Mouse (Mus musculus) heart, adult 11 months (tissue): Measurements from ENCODE around the gene Bclaf1.

Source experiments
- DNase-seq: peaks from one replicate; pipeline ENCODE4 v3.0.0; 2022

Bclaf1 gene

GRCm38 (mm10) chr10:20317466-20317865 is 5.2 kb downstream of the Bclaf1 start:
- peak; percentile 85 for DNase-seq

- no peak for DNase-seq
Measured at GRCm38 (mm10) chr10:20326226-20326625, 14.0 kb downstream of the Bclaf1 start.

DNA sequence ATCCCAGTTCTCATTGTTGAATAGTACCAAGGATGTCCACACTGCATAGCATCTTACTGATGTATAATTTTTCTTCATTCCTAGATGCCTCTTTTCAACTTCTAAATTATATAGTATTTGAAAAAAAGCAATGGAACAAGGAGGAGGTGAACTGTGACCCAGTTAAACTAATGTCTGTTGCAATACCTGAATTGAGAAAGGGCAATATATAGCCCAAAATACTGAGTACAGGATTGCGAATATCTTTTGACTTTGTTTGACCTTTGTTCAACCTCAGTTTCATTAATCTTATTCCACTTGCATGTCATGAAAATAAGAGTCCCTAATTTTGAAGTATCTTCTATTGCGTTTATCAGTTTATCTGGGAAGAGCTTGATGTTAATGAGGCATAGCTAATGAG is 19.0 kb downstream of the Bclaf1 start:
- DNase-seq = no peak

GRCm38 (mm10) chr10:20337872-20338271 is 25.6 kb downstream of the Bclaf1 start:
- DNase-seq = peak; percentile 22

GRCm38 (mm10) chr10:20345736-20346135 is 33.5 kb downstream of the Bclaf1 start:
- peak; percentile 85 for DNase-seq

- peak; percentile 99 for DNase-seq
Measured at GRCm38 (mm10) chr10:20347285-20348214, 35.3 kb downstream of the Bclaf1 start, which contains the start of gene Mtfr2. Gene Mtfr2, plus strand, starts transcription at chr10:20347770.

GRCm38 (mm10) chr10:20348894-20349293 is 36.6 kb downstream of the Bclaf1 start:
- DNase-seq = peak; percentile 18

- DNase-seq = peak; percentile 83
Measured at GRCm38 (mm10) chr10:20361542-20362449, 49.5 kb downstream of the Bclaf1 start.

GRCm38 (mm10) chr10:20362450-20363118 is 50.3 kb downstream of the Bclaf1 start:
- peak; percentile 81 for DNase-seq

DNA sequence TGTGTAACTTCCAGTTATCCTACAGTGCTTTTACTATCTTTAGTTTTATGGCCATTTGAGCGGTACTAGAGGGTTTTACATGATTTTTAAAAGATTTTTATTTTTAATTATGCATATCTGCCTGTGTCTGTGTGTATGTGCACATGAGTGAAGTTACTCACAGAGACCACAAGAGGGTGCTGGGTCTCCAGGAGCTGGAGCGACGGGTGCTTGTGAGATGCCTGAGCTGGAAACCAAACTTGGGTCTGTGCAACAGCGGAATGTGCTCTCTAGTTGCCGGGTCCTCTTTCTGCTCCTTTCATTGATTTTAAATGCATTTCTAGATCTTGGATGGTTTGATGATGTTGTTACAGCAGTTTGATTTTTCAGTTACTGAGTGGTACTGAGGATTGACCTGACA is 59.8 kb downstream of the Bclaf1 start:
- peak; percentile 61 for DNase-seq

DNA sequence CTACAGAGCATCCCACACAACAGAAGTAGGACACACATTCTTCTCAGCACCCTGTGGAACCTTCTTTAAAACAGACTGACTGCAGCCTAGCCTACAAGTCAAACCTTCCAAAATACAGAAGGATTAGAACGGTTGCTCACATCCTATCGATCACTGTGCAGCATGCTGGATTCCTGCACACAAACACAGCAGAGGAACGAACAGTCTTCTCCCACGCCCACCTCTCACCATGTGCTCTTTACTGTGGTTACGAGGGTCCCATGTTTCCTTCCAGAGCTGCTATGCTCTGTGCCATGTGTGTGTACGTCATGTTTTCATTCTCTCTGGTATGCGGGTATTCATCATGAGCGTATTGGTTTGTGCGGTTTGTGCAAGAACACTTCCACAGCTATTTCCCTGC is 65.4 kb downstream of the Bclaf1 start:
- DNase-seq = peak; percentile 73

- peak; percentile 98 for DNase-seq
Measured at GRCm38 (mm10) chr10:20379071-20379735, 66.9 kb downstream of the Bclaf1 start.

- DNase-seq = no peak
Measured at GRCm38 (mm10) chr10:20380798-20381197, 68.5 kb downstream of the Bclaf1 start.

- DNase-seq = peak; percentile 73
Measured at GRCm38 (mm10) chr10:20381352-20381751, 69.1 kb downstream of the Bclaf1 start.

DNA sequence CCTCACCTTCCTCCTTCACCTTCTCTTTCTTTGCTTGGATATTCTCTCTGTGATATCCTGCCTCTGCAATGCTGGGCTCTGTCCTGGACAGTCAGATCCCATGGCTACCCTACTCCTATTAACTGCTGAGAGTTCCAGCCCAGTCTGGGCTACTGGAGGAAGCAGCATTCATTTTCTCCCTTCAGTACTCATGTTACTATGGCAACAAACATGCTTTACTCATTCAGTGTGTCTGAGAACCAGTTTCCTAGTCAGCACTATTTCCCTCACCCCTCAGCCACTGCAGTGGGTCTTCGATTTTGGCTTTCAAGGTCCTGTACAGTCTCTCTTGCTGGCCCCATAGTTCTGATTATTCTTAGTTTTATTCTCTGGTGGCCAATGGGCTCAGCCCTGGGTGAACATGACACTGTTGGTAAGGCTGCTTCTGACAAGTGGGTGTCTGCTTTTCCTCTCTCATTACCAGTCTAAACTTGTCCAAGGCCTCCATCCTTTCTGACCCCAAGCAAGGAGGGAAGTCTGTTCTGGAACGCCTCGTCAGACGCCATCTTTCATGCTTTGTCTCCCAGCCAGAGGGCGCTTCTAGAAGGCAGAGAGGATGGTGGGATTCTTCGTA is 70.6 kb downstream of the Bclaf1 start:
- DNase-seq = peak; percentile 81

- DNase-seq = peak; percentile 61
Measured at GRCm38 (mm10) chr10:20390568-20390967, 78.3 kb downstream of the Bclaf1 start.
